Mouse (Mus musculus) forebrain, postnatal 0 days (tissue): Measurements from ENCODE around the gene Pdcl2. TPM values are rescaled to one million over a fixed set of nuclear protein-coding genes. Genes with fewer than 3 reads are reported as not detected.
A peak's percentile ranks its signal among the peaks of the same experiment; 100 is the strongest.

Experiments
- ATAC-seq: fragments of 200-750 bp; cut with Nextera tagmentation; 2 replicates; pipeline ENCODE4 v1.8.0; 2017; ENCODE audit warnings: mild to moderate bottlenecking, moderate library complexity
- DNase-seq: peaks from one replicate; pipeline ENCODE4 v3.0.0-alpha.2; 2015
- H3K27ac ChIP-seq: fragments of 300-500 bp; sonication (generic); 2 replicates; pipeline ENCODE4 v1.5.1; 2014; ENCODE audit warnings: low read depth, mild to moderate bottlenecking, antibody characterized with exemption, low read length, moderate library complexity, mixed read lengths
- H3K27me3 ChIP-seq: fragments of 300-500 bp; sonication (generic); 2 replicates; pipeline ENCODE4 v1.6.1; 2014; ENCODE audit warnings: mild to moderate bottlenecking, low read length, mixed read lengths; ENCODE audit not compliant: insufficient read depth
- H3K36me3 ChIP-seq: fragments of 300-500 bp; sonication (generic); 2 replicates; pipeline ENCODE4 v1.6.1; 2014; ENCODE audit warnings: mild to moderate bottlenecking, moderate library complexity; ENCODE audit not compliant: insufficient read depth
- H3K4me1 ChIP-seq: fragments of 300-500 bp; sonication (generic); 2 replicates; pipeline ENCODE4 v1.6.1; 2014; ENCODE audit warnings: antibody characterized with exemption; ENCODE audit not compliant: insufficient read depth
- H3K4me2 ChIP-seq: fragments of 300-500 bp; sonication (generic); 2 replicates; pipeline ENCODE4 v1.6.1; 2014; ENCODE audit warnings: low read depth, mild to moderate bottlenecking, moderate library complexity
- H3K4me3 ChIP-seq: fragments of 300-500 bp; sonication (generic); 2 replicates; pipeline ENCODE4 v1.5.1; 2014; ENCODE audit warnings: low read depth, low read length, mixed read lengths
- H3K9ac ChIP-seq: fragments of 300-500 bp; sonication (generic); 2 replicates; pipeline ENCODE4 v1.6.1; 2014; ENCODE audit warnings: mild to moderate bottlenecking
- H3K9me3 ChIP-seq: fragments of 300-500 bp; sonication (generic); 2 replicates; pipeline ENCODE4 v1.6.1; 2016; ENCODE audit warnings: low read length
- CTCF ChIP-seq: sonication (generic); IDR thresholded peaks from 2 replicates; pipeline ENCODE4 v1.5.1; 2016; ENCODE audit warnings: antibody characterized with exemption, control low read depth, low read depth
- WGBS: fragments of 180-500 bp; shearing (Covaris S2); extraction: QIAGEN DNeasy Blood & Tissue Kit; methylation state at CpG from one replicate; pipeline ENCODE4 v1.1.7; 2014; 5-methylcytosine and 5-hydroxymethylcytosine counted together
- polyA plus RNA-seq: library from polyadenylated mRNA; unstranded; fragments of >200 nt; fragmentation: Nextera tagmentation; extraction: Ambion mirVana; gene quantifications from 2 replicates; pipeline ENCODE4 v1.2.1, GENCODE M21; 2015
- total RNA-seq: library from RNA; depleted of rRNA; stranded (reverse); fragments of >200 nt; gene quantifications from 2 replicates; pipeline ENCODE4 v1.2.3, GENCODE M21; 2014; rRNA removed

The Pdcl2 gene
- not detected in 2 replicates for total RNA-seq
- not detected in 2 replicates for polyA plus RNA-seq

DNA sequence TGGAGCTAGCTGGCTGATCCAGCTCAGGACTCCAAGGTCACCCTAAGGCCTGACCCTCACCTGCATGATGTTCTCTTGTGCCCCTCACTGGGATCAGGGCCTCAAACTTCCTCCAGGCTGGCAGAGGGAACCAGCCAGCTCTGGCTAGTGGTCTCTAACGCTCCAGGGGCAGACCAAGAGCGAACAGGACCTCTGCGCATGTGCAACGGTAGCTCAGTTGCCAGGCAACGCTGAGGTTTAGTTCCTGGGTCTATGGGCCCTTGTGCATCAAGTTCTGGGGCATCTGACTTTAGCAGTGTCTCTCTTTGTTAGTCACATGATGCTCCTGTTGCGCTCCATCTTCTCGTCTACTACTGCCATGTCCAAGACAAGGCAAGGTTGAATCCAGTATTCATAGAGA, at the start of gene Pdcl2:
TSS of gene Pdcl2 (minus strand) at position 204 of the 400 bp plus-strand sequence.
- no peak for ATAC-seq
- H3K4me3 ChIP-seq: no peak within 1 kb of the TSS
- no peaks in the 10 kb centered on the region for H3K9me3 ChIP-seq
- H3K9ac ChIP-seq: no peak within 1 kb of the TSS
- DNase-seq: no peak
- no peak for TF ChIP-seq CTCF
- no peaks in the 10 kb centered on the region for H3K36me3 ChIP-seq
- no peaks in the 10 kb centered on the region for H3K4me1 ChIP-seq
- no peak within 1 kb of the TSS for H3K27ac ChIP-seq
- WGBS: 94% methylated on average over 7 of the region's 7 CpGs
- no peak within 1 kb of the TSS for H3K4me2 ChIP-seq
- H3K27me3 ChIP-seq: no peaks in the 10 kb centered on the region

- no peak overlapping the region for H3K9ac ChIP-seq
- H3K9me3 ChIP-seq: no peaks in the 10 kb centered on the region
- H3K27ac ChIP-seq: no peak overlapping the region
- no peak overlapping the region for H3K4me2 ChIP-seq
- no peaks in the 10 kb centered on the region for H3K36me3 ChIP-seq
- no peak overlapping the region for H3K4me3 ChIP-seq
- ATAC-seq (no peak), DNase-seq (no peak)
- H3K4me1 ChIP-seq: no peaks in the 10 kb centered on the region
- no peak for TF ChIP-seq CTCF
- 45% methylated on average over 3 of the region's 3 CpGs for WGBS
- no peaks in the 10 kb centered on the region for H3K27me3 ChIP-seq
Observed at GRCm38 (mm10) chr5:76379216-76379615, 48.3 kb upstream of the Pdcl2 start.

DNA sequence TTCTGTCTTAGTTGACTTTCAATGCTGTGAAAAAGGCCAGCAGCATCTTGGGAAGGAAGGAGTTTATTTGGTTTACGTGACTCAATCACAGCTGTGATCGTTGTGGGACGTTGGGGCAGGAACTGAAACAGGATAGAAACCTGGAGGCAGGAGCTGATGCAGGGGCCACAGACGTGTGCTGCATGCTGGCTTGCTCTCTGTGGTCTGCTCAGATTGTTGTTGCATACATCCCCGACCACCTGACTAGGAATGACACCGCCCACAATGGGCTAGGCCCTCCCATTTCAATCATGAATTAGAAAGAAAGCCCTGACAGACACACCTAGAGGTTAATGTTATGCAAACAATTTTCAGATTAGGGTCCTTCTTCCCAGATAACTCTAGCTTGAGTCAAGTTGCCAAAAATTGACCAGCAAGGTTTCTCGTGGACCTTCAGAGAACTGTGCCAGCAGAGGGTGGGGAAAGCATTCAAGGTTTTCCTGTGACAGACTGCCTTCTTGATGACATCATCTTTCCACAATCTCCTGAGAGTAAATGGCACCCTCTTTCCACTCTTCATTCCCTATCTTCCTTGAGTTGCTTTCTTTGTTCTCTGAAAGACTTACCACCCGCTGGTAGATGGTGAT, 38.4 kb upstream of the Pdcl2 start:
- TF ChIP-seq CTCF: no peak
- Histone ChIP-seq H3K9me3 (no peaks in the 10 kb centered on the region), H3K27me3 (peaks cover 3% of the 10 kb centered on the region; the same call in 1 of the 2 replicates), H3K27ac (no peak overlapping the region), H3K4me1 (no peaks in the 10 kb centered on the region), H3K36me3 (no peaks in the 10 kb centered on the region), H3K9ac (no peak overlapping the region), H3K4me3 (no peak overlapping the region), H3K4me2 (no peak overlapping the region)
- DNase-seq (no peak), ATAC-seq (no peak)
- 82% methylated on average over 8 of the region's 8 CpGs for WGBS

DNA sequence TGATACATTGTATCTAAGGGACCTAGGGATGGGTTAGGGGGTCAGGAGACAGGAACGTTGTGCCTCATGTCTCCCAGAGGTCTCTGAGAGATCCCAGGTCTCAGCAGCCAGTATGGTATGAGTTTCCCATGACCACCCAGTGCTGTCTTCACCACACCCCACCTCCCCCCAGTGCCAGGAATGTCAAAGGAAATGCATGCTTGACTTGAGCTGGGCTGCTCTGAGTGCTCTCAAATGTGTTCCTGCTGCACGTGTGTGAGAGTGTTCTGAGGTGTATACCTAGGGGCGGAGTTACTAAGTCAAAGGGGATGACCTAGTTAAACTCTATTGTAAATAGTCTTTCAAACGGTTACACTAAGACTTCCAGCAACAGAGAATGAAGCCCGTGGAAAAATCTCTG, 34.5 kb upstream of the Pdcl2 start:
- DNase-seq: no peak
- Histone ChIP-seq H3K4me1 (peaks cover 6% of the 10 kb centered on the region; the same call in 1 of the 2 replicates), H3K4me3 (no peak overlapping the region), H3K27me3 (peaks cover 10% of the 10 kb centered on the region; the same call in 1 of the 2 replicates), H3K9me3 (no peaks in the 10 kb centered on the region), H3K36me3 (no peaks in the 10 kb centered on the region), H3K9ac (no peak overlapping the region), H3K27ac (no peak overlapping the region), H3K4me2 (no peak overlapping the region)
- 42% methylated on average over 5 of the region's 5 CpGs for WGBS
- TF ChIP-seq CTCF: no peak
- ATAC-seq: no peak

GRCm38 (mm10) chr5:76363453-76364104, 32.6 kb upstream of the Pdcl2 start, which contains the start of gene Nmu:
TSS of gene Nmu (minus strand) at chr5:76363788.
- DNase-seq (no peak), ATAC-seq (0 out of 2 replicates have a peak, but pooled peaks have one; percentile 12)
- H3K27me3 ChIP-seq: peaks cover 10% of the 10 kb centered on the region; the same call in 1 of the 2 replicates
- TF ChIP-seq CTCF: no peak
- H3K4me3 ChIP-seq: peak within 1 kb of the TSS; percentile 23
- H3K9me3 ChIP-seq: no peaks in the 10 kb centered on the region
- no peak within 1 kb of the TSS for H3K27ac ChIP-seq
- H3K36me3 ChIP-seq: no peaks in the 10 kb centered on the region
- peaks cover 6% of the 10 kb centered on the region; the same call in 1 of the 2 replicates for H3K4me1 ChIP-seq
- peak within 1 kb of the TSS; percentile 56 for H3K4me2 ChIP-seq
- H3K9ac ChIP-seq: no peak within 1 kb of the TSS
- WGBS: 5% methylated on average over 35 of the region's 35 CpGs

- no peak overlapping the region for H3K4me3 ChIP-seq
- TF ChIP-seq CTCF: no peak
- H3K9ac ChIP-seq: no peak overlapping the region
- WGBS: 57% methylated on average over 4 of the region's 4 CpGs
- no peak overlapping the region for H3K4me2 ChIP-seq
- H3K27me3 ChIP-seq: peaks cover 10% of the 10 kb centered on the region; the same call in 1 of the 2 replicates
- H3K9me3 ChIP-seq: no peaks in the 10 kb centered on the region
- no peak for ATAC-seq
- DNase-seq: peak; percentile 16
- no peaks in the 10 kb centered on the region for H3K36me3 ChIP-seq
- H3K4me1 ChIP-seq: peaks cover 6% of the 10 kb centered on the region; the same call in 1 of the 2 replicates
- no peak overlapping the region for H3K27ac ChIP-seq
Observed at GRCm38 (mm10) chr5:76360786-76361185, 29.8 kb upstream of the Pdcl2 start.

GRCm38 (mm10) chr5:76360057-76360456, 29.1 kb upstream of the Pdcl2 start:
- H3K9ac ChIP-seq: no peak overlapping the region
- DNase-seq (no peak), ATAC-seq (no peak)
- TF ChIP-seq CTCF: 0 out of 2 replicates have a peak, but pooled peaks have one; percentile 7
- no peak overlapping the region for H3K27ac ChIP-seq
- no peak overlapping the region for H3K4me3 ChIP-seq
- H3K36me3 ChIP-seq: no peaks in the 10 kb centered on the region
- H3K27me3 ChIP-seq: peaks cover 10% of the 10 kb centered on the region; the same call in 1 of the 2 replicates
- no peaks in the 10 kb centered on the region for H3K9me3 ChIP-seq
- WGBS: 83% methylated on average over 1 of the region's 1 CpGs
- H3K4me2 ChIP-seq: no peak overlapping the region
- H3K4me1 ChIP-seq: peaks cover 6% of the 10 kb centered on the region; the same call in 1 of the 2 replicates
